Mouse (Mus musculus) 3T3-L1 (cell line): ENCODE measurements at regions not wholly inside any gene's neighbourhood (a gene's known extent, or its start where the extent isn't known, plus 50 kb on each side); places are given as distances from the start of the nearest gene placed in this dataset.

Experiments used
- DNase-seq: peaks from one replicate; pipeline ENCODE4 v3.0.0-alpha.2; 2015; ENCODE audit warnings: low read depth, low spot score

DNA sequence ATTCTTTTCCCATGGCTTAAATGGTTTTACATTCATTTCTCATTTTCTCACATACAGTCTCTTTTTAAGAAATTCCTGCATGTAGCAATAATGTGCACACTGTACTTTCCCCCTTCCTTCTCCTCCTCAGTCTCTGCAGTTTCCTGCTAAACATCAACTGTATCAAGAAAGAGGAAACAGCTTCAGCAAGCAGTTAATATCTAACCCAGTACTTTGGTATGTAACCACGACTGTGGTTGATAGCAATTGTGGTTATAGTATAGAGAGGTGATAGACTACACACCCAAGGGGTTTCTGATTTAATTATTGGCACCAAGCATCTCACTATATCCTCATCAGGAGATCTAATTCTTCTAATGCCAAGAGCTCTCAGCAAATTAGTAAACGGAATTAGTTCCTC, 52.8 kb upstream of the Eci2 start:
- DNase-seq, result no peak

DNA sequence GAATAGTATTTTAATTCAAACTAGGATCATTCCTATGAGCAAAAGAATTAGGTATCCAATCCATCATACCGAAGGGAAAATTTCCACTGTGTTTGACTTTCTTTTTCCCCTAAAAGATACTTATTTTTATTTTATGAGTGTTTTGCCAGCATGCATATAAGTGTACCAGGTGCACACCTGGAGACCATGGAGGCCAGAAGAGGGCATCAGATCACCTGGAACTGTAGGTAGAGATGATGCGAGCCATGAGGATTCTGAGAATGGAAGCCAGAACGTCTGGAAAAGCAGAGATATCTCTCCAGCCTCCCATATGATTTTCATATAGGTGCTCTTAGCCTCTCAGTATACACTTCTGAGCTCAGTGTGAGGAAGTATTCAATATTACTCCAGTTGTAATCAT, 58.5 kb upstream of the Eci2 start:
- DNase-seq, result no peak

DNA sequence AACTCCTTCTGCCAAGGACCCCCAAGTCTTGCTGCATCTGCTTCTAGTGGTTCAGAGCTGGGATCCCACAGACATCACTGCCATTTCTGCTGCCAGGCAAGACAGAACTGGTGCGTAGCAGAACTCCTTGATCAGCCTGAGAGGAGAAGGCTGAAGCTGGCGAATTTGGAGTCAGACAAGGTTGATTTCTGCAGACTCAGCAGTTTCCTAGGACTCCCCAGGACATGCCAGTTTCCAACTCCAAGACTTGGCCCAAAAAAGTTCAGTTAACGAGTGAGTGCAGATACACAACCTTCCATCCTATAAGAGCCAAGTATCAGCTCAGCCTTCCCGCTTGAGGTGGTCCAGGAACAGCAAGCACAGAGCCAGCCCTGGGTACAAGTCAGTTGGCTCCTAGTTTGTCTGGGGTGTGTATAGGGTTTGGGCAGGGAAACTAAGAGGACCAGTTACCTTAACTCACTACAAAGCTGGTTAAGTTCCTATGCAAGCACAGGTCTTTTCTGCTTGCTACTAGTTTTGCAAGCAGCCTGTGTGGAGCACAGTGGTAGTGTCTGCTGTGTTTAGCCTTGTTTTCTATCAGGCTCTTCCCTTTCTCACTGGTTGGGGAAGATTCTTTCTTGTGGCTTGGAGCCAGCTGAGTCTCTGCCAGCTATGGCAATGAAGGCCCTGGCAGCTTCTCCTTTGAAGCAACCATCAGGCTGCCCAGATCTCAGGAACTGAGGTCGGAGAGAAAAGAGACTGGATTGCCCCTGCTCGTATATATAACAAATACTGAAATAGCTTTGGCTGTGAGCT, 60.5 kb upstream of the Eci2 start:
- no peak for DNase-seq

- DNase-seq, result peak; percentile 53
These were observed 64.3 kb upstream of the Eci2 start for GRCm38 (mm10) chr13:35091155-35091554.

DNA sequence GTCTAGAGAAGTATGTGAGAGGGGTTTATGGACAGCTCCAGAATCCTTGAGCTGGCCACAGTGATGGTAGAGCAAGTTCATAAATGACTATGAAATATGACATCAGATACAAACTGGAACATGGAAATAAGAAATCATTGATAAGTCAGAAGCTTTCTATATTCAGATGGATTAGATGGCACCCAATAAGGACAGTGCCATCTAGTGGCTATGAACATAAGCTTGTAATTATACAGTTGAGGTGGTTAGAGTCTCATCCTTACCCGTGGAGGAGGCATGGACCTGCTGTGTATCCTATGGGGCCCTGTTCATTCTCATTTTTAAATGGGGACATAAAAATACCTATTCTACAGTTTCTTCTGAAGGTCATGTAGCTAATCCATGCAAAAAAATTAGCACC, 92.9 kb upstream of the Eci2 start:
- peak; percentile 13 for DNase-seq

GRCm38 (mm10) chr13:35129475-35129874, 102.6 kb upstream of the Eci2 start:
- no peak for DNase-seq

- DNase-seq, result peak; percentile 44
These were observed 104.6 kb upstream of the Eci2 start for GRCm38 (mm10) chr13:35131272-35132185.

DNA sequence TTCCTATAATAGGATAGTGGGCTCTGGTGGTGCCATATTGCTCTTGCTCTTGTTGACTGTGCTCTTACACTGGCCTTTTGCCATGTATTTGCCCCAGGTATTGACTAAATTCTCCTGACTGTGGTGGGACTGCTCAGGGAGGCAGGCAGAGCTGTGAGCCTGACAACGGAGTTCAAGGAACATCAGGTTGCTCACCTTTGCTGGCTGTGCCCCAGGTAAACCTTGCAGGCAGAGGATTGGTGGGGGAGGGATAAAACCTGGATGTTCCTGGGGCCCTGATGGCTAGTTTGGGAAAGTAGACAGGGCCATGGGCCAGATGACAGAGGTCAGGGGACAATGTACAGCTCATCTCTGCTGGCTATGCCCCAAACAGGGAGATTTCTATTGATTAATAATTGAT, 124.7 kb upstream of the Eci2 start:
- no peak for DNase-seq

DNA sequence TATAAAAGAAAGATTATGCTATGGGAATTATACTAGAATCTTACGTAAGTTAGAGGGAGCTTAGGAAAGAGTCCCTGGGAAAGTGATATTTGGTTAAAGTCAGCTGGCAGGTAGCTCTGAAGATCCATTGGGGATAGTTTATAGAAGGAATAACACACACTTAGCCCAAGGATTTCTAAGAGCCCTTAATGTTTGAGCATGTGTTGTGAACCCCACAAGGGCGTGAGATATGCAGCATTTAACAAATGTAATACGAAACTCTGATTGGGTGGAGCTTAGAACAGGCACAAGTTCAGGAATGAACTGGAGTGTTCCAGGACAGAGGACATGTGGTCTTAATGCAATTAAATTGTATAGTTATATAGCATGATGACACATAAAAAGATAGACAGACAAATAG, 132.6 kb upstream of the Eci2 start:
- DNase-seq, result no peak

DNA sequence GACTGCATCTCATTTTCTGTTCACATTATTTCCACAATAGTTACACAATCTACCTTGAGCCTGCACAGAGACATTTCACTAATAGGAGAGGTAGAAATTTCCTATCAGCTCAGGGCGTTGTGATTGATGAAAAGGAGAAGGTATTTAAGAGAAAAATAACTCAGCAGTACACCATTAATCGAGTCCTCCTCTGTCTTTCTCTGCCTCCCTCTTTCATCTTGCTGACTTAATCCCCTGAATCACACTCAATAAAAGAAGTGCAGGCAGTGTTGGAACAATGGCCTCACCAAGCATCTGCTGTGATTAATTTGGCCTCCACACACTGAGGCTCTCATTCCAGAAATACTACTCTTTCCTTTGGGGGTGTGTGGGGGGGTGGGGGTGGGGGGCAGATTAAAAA, 133.9 kb upstream of the Eci2 start:
- DNase-seq, result no peak

- peak; percentile 38 for DNase-seq
These were observed 139.2 kb upstream of the Eci2 start for GRCm38 (mm10) chr13:35166080-35166479.

DNA sequence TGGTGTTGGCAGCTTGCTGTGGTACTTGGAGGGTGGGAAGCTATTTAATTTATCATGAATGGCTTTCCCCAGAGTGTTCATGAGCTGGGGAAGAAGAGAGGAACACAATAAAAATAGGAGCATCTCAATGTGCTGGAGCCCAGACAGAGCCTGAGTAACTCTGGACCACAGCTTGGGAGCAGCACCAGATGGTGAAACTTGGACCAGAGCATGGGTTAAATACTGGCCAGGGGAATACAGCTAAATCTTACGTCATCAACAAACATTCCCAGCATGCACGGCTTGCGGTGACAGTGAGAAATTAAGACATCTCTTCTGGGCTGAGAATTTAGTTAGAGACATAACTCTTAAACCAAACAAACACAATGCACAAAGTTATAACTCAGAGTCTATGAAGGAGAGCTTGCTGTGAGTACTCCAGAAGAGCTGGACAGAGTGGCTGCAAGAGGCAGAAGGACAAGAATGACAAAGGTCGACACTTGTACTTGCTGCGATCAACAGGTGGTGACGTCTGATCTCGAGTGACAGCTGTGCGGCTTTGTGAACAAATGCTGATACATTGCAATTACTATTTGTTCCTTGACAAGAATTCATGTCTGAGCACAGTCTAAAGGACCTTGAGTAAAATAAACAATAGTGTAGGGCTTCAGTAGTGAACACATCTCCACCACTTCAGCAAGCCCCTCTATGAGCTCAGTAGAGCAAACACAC, 140.1 kb upstream of the Eci2 start:
- peak; percentile 20 for DNase-seq

DNA sequence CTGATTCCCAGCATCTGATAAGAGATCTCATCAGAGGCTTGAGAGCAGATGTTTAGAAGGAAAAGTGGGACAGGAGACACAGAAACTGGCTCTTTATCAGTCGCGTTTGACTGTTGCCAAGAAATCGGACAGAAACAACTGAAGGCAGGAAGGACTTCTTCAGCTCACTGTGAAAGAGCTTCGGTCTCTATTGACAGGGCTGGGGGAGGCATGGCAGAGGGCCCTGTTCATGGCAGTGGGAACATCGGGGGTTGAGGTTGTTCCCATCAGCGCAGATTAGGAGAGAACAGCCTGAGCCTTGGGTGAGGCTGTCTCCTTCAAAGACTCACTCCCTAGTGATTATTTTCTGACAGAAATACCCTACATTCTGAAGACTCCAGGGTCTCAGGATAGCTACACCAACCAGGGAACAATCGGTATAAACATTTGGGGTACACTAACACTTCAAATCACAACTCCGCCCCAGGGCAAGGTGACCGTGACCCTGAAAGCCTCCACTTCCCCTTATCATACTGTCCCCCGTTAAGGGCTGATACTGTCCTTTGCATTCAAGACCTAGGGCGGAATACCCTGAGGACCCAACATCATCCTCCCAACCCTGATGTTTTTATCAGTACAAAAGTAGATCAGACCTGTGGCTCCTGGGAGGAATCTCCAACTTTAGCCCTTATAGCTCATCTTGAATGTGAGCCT, 144.8 kb upstream of the Eci2 start:
- DNase-seq, result no peak

DNA sequence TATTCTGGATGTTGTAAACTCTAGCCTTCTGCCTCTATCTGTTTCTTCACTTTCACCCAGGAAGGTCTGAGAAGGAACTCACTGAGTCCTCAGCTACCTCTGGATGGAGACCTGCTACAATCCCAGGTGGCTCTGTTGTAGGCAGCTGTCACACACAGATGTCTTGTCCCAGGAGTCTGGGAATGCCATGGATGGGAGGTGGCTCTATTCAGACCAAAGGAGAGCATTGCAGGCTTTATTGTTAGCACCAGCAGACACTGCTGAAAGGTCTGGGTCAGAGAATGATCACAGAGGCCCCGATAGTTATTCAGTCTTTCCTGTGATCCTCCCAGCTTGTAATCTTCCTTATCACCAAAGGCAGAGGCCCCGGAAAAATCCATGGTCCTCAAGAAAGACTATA, 146.6 kb upstream of the Eci2 start:
- no peak for DNase-seq

DNA sequence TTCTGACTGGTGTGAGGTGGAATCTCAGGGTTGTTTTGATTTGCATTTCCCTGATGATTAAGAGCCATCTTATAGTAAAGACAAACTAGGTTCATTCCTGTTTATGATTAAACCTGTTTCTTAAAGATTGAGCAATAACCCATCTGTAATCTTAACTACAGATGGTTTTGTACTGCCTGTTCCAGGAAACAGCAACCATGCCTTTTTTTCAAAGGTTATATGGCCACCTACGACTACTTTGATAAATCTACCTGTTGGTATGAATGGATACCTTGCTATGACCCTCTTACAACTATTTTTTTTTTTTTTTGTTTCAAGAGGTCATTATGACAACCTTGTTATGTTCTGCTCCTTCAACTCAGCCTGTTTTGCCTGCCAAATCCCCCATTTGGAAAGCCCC, 148.7 kb upstream of the Eci2 start:
- no peak for DNase-seq

DNA sequence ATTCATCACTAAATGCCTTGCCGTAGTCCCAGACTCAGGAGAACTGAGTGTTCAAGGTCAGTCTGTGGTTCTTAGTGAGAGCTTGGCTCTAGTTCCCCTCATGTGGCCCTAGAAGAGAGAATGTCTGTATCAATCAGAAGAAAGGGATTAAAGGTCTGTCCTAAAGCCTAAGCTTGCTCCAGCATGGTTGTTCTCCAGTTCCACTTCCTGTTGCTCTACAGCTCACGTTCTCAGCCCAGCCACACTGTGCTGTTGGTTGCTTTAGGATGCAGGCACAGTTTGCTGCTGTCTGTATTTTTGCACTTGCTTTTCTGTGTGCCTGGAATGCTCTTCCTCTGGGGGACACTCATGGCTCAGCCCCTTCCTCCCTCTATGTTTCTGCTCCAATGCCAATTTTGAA, 150.4 kb upstream of the Eci2 start:
- no peak for DNase-seq

DNA sequence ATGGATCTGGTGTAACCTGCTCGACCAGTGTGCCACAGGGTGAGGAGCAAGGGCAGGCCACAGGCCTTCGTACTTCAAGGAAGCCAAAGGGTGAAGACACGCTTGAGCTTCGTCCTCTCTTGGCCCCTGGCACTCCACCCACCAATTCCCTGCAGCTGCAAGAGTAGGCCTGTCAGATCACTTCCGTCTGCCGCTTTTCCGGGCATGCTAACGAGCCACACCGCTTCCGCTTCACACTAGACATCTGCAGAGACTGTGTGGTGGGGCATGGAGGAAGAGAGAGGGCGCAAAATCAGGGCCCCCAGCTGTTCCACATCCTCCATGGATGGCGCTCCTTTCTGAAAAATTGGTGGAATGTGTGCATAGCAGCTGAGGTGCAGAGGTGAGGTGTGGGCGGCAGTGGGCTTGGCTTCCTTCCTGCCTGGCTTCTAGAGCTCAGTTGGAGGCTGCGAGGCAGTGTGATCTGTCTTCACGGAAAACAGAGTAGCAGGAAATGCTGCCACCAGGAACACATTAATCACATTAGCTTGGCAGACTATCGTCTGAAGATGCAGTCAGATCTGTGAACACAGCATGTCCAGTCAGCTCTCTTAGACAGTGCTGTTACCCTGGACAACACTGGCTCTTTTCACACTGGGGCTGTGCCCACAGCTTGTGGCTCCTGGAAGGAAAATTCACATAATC, 162.3 kb upstream of the Eci2 start:
- DNase-seq, result peak; percentile 67

DNA sequence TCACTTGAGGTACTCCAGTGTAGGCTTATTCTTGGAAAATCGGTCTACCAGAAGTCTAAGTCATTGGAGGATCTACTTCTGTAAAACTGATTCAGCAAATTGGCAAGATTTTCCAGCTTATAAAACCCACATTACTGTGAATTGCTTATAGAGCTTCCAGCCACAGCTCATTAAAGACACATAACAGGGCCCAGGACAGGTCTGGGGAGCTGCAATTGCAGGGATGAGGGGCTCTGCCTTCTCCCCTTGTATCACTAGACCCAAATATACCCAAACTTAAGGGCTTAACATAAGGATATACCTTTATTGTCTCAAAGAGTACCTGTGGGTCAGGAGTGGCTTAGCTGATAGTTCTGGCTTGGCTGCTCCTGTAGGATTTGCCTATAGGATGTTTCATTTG, 175.2 kb upstream of the Eci2 start:
- no peak for DNase-seq

- DNase-seq, result no peak
These were observed 181.4 kb upstream of the Eci2 start for GRCm38 (mm10) chr13:35208319-35208718.

DNA sequence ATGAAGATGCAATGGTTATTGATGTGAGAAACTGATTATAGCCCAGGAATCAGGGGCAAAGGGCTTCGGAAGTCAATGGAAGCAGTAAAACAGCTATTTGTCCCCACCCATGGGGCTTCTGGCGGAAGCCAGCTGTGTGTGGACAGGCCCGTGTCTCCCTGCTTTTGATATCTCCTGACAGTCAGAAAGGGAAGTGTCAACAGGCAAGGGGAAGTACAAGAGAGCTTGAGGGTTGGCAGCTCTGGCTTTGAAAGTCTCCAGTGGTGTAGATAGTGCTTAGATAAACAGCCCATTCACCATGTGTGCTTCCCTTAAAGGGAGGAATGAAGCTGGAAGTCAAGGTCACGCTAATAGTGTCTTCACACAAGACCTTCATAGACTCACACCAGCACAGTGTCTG, 182.7 kb upstream of the Eci2 start:
- DNase-seq, result no peak

GRCm38 (mm10) chr13:35211834-35212233, 184.9 kb upstream of the Eci2 start:
- no peak for DNase-seq
